Mouse (Mus musculus) midbrain, embryonic 14.5 days (tissue): ENCODE results near the gene Ush2a. TPM values are rescaled to one million over a fixed set of nuclear protein-coding genes. Genes with fewer than 3 reads are reported as not detected.

ENCODE experiments used
- ATAC-seq: fragments of 200-750 bp; cut with Nextera tagmentation; 2 replicates; pipeline ENCODE4 v1.8.0; 2017; ENCODE audit warnings: moderate number of reproducible peaks, moderate library complexity; ENCODE audit not compliant: low FRiP score, low TSS enrichment
- DNase-seq: peaks from one replicate; pipeline ENCODE4 v3.0.0-alpha.2; 2015
- H3K27ac ChIP-seq: fragments of 300-500 bp; sonication (generic); replicated peaks from 2 replicates; pipeline ENCODE4 v1.5.1; 2014; ENCODE audit warnings: mild to moderate bottlenecking, low read depth, low read length, moderate library complexity
- H3K27me3 ChIP-seq: fragments of 300-500 bp; sonication (generic); 2 replicates; pipeline ENCODE4 v1.6.1; 2014; ENCODE audit warnings: low read length, control low read depth, mixed read lengths; ENCODE audit not compliant: control insufficient read depth, insufficient read depth
- H3K36me3 ChIP-seq: fragments of 300-500 bp; sonication (generic); 2 replicates; pipeline ENCODE4 v1.6.1; 2014; ENCODE audit warnings: low read length, control low read depth; ENCODE audit not compliant: control insufficient read depth, insufficient read depth
- H3K4me1 ChIP-seq: fragments of 300-500 bp; sonication (generic); 2 replicates; pipeline ENCODE4 v1.6.1; 2014; ENCODE audit warnings: mild to moderate bottlenecking, antibody characterized with exemption, low read length, control low read depth; ENCODE audit not compliant: control insufficient read depth, insufficient read depth
- H3K4me2 ChIP-seq: fragments of 300-500 bp; sonication (generic); 2 replicates; pipeline ENCODE4 v1.6.1; 2014; ENCODE audit warnings: mild to moderate bottlenecking, low read length, moderate library complexity
- H3K4me3 ChIP-seq: fragments of 300-500 bp; sonication (generic); replicated peaks from 2 replicates; pipeline ENCODE4 v1.5.1; 2014; ENCODE audit warnings: low read depth, low read length
- H3K9ac ChIP-seq: fragments of 300-500 bp; sonication (generic); replicated peaks from 2 replicates; pipeline ENCODE4 v1.6.1; 2014; ENCODE audit warnings: mild to moderate bottlenecking, low read length, moderate library complexity
- H3K9me3 ChIP-seq: fragments of 300-500 bp; sonication (generic); 2 replicates; pipeline ENCODE4 v1.6.1; 2016; ENCODE audit warnings: low read length, control low read depth, mixed read lengths; ENCODE audit not compliant: control insufficient read depth
- WGBS: fragments of 180-500 bp; shearing (Covaris S2); extraction: QIAGEN DNeasy Blood & Tissue Kit; methylation state at CpG from one replicate; pipeline ENCODE4 v1.1.7; 2014; 5-methylcytosine and 5-hydroxymethylcytosine counted together
- polyA plus RNA-seq: library from polyadenylated mRNA; unstranded; fragments of >200 nt; fragmentation: Nextera tagmentation; extraction: Ambion mirVana; gene quantifications from 2 replicates; pipeline ENCODE4 v1.2.1, GENCODE M21; 2014

Ush2a gene
- polyA plus RNA-seq, 1 experiment from 2014 or later: 0.62 TPM

GRCm38 (mm10) chr1:188468371-188468783 lies 206.6 kb downstream of the Ush2a start:
- no peaks in the 10 kb centered on the region for H3K27me3 ChIP-seq
- no peaks in the 10 kb centered on the region for H3K4me1 ChIP-seq
- no peak overlapping the region for H3K9ac ChIP-seq
- 56% methylated on average over 10 of the region's 10 CpGs for WGBS
- no peak overlapping the region for H3K27ac ChIP-seq
- H3K4me3 ChIP-seq: no peak overlapping the region
- no peaks in the 10 kb centered on the region for H3K36me3 ChIP-seq
- H3K9me3 ChIP-seq: no peaks in the 10 kb centered on the region
- H3K4me2 ChIP-seq: no peak overlapping the region
- peak; percentile 49 for DNase-seq
- ATAC-seq: no peak

DNA sequence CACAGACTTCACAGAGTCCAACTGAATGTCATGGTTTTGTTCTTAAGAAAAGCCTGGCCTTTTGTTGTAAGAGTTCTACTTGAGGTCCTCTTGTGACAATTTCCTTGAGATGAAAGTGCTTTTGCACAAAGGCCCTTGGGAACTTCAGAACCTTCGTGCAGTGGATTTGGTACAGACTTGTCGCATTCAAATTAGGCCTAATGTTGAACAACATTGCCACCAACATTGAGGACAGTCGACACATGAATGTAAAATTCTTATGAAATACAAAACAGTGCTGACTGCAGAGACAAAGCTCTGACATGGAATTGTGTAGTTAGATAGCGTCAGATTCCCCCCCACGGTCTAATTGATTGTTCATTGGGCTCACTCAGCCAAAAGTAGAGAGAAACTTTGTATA lies 243.1 kb downstream of the Ush2a start:
- Histone ChIP-seq H3K9me3 (no peaks in the 10 kb centered on the region), H3K9ac (no peak overlapping the region), H3K27me3 (no peaks in the 10 kb centered on the region), H3K27ac (no peak overlapping the region), H3K4me2 (no peak overlapping the region), H3K36me3 (no peaks in the 10 kb centered on the region), H3K4me3 (no peak overlapping the region), H3K4me1 (no peaks in the 10 kb centered on the region)
- 47% methylated on average over 5 of the region's 5 CpGs for WGBS
- no peak for DNase-seq
- ATAC-seq: no peak

- Histone ChIP-seq H3K27me3 (no peaks in the 10 kb centered on the region), H3K4me1 (no peaks in the 10 kb centered on the region), H3K4me2 (no peak overlapping the region), H3K27ac (no peak overlapping the region), H3K36me3 (no peaks in the 10 kb centered on the region), H3K9ac (no peak overlapping the region), H3K4me3 (no peak overlapping the region), H3K9me3 (no peaks in the 10 kb centered on the region)
- whole genome bisulfite sequencing: 91% methylated on average over 8 of the region's 8 CpGs
- ATAC-seq: no peak
- no peak for DNase-seq
Observed at GRCm38 (mm10) chr1:188518792-188519191, 257.0 kb downstream of the Ush2a start.

DNA sequence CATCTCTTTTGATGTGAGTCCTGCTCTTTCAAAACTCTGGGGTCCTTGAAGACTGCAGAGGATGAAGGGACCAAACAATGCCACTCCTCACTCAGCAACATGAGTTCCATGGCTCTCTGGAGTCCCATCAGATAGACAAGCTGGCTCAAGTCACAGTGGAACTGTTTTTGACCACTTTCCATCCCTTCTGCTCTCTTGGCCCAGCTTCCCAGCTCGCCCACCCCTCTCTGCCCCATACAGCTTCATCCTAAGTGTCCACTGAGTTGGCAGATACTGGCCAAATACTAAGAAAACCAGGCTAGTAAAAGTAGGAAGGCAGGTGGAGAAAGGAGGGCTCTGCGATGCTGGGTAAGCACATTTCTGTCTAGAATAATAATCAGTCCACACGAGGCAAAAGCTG lies 265.6 kb downstream of the Ush2a start:
- no peaks in the 10 kb centered on the region for H3K27me3 ChIP-seq
- DNase-seq (no peak), ATAC-seq (no peak)
- no peaks in the 10 kb centered on the region for H3K9me3 ChIP-seq
- no peak overlapping the region for H3K27ac ChIP-seq
- WGBS: 69% methylated on average over 3 of the region's 3 CpGs
- H3K4me1 ChIP-seq: no peaks in the 10 kb centered on the region
- no peaks in the 10 kb centered on the region for H3K36me3 ChIP-seq
- H3K4me2 ChIP-seq: no peak overlapping the region
- no peak overlapping the region for H3K4me3 ChIP-seq
- no peak overlapping the region for H3K9ac ChIP-seq

- no peak overlapping the region for H3K27ac ChIP-seq
- ATAC-seq (no peak), DNase-seq (peak; percentile 50)
- H3K36me3 ChIP-seq: no peaks in the 10 kb centered on the region
- 67% methylated on average over 6 of the region's 6 CpGs for WGBS
- no peak overlapping the region for H3K4me3 ChIP-seq
- no peaks in the 10 kb centered on the region for H3K9me3 ChIP-seq
- no peak overlapping the region for H3K4me2 ChIP-seq
- no peaks in the 10 kb centered on the region for H3K4me1 ChIP-seq
- no peak overlapping the region for H3K9ac ChIP-seq
- no peaks in the 10 kb centered on the region for H3K27me3 ChIP-seq
Observed at GRCm38 (mm10) chr1:188529606-188530131, 267.8 kb downstream of the Ush2a start.

- 90% methylated on average over 1 of the region's 1 CpGs for WGBS
Observed at GRCm38 (mm10) chr1:188537021-188537420, 275.2 kb downstream of the Ush2a start.

GRCm38 (mm10) chr1:188539621-188540020 lies 277.8 kb downstream of the Ush2a start:
- Histone ChIP-seq H3K4me1 (no peaks in the 10 kb centered on the region), H3K9me3 (no peaks in the 10 kb centered on the region), H3K27ac (no peak overlapping the region), H3K27me3 (no peaks in the 10 kb centered on the region), H3K4me3 (no peak overlapping the region), H3K4me2 (no peak overlapping the region), H3K9ac (no peak overlapping the region), H3K36me3 (no peaks in the 10 kb centered on the region)
- 97% methylated on average over 5 of the region's 5 CpGs for WGBS
- no peak for DNase-seq
- no peak for ATAC-seq

More at GRCm38 (mm10) chr1:188537021-188537420, 275.2 kb downstream of the Ush2a start:
- Histone ChIP-seq H3K4me3 (no peak overlapping the region), H3K27ac (no peak overlapping the region), H3K36me3 (no peaks in the 10 kb centered on the region), H3K27me3 (no peaks in the 10 kb centered on the region), H3K4me2 (no peak overlapping the region), H3K9ac (no peak overlapping the region), H3K9me3 (no peaks in the 10 kb centered on the region), H3K4me1 (no peaks in the 10 kb centered on the region)
- DNase-seq (no peak), ATAC-seq (no peak)

DNA sequence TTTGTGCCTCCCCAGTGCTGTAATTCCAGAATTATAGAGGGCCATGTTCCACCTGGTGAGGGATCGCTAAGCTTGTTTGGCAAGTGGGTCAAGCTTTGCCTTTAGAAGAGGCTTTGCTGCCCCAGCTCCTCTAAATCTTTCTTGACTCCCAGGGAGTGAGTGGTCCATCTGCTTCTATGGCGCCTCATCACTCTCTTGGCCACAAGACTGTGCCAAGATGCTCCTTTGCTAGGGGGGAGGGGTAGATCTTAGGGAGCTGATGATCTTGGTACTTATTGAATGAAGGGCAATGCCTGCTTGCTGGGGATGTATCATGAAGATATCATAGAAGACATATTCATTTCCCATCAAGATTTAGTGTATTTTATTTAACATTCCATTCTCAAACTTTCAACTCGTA lies 279.7 kb downstream of the Ush2a start:
- Histone ChIP-seq H3K9ac (no peak overlapping the region), H3K4me3 (no peak overlapping the region), H3K27ac (no peak overlapping the region), H3K4me1 (no peaks in the 10 kb centered on the region), H3K4me2 (no peak overlapping the region), H3K36me3 (no peaks in the 10 kb centered on the region), H3K9me3 (no peaks in the 10 kb centered on the region), H3K27me3 (no peaks in the 10 kb centered on the region)
- DNase-seq (no peak), ATAC-seq (no peak)
- WGBS: 97% methylated on average over 3 of the region's 3 CpGs

GRCm38 (mm10) chr1:188543364-188543763 lies 281.5 kb downstream of the Ush2a start:
- 33% methylated on average over 1 of the region's 1 CpGs for WGBS
- no peak for ATAC-seq
- H3K27me3 ChIP-seq: no peaks in the 10 kb centered on the region
- no peaks in the 10 kb centered on the region for H3K36me3 ChIP-seq
- DNase-seq: no peak
- H3K27ac ChIP-seq: no peak overlapping the region
- no peak overlapping the region for H3K4me2 ChIP-seq
- no peaks in the 10 kb centered on the region for H3K9me3 ChIP-seq
- H3K4me1 ChIP-seq: no peaks in the 10 kb centered on the region
- H3K9ac ChIP-seq: no peak overlapping the region
- no peak overlapping the region for H3K4me3 ChIP-seq
